Mouse (Mus musculus): ENCODE measurements around the gene Lmbrd1. TPM values are rescaled to one million over a fixed set of nuclear protein-coding genes. Genes with fewer than 3 reads are reported as not detected.

The Lmbrd1 gene
- polyA plus RNA-seq, 1 experiment = 26.6 TPM

- Histone ChIP-seq H3K36me3 (ENCODE audit: control insufficient read depth, insufficient read depth) (peaks cover under 1% of the 10 kb centered on the region), H3K27me3 (ENCODE audit: control insufficient read depth, insufficient read depth, insufficient read length) (no peaks in the 10 kb centered on the region), H3K79me2 (ENCODE audit: control insufficient read depth, insufficient read depth) (no peaks in the 10 kb centered on the region), H3ac (ENCODE audit: control insufficient read depth, insufficient read length) (no peak overlapping the region), H3K4me2 (ENCODE audit: low read depth) (no peak overlapping the region), H3K4me3 (no peak overlapping the region)
- no peak for TF ChIP-seq TCF3 (IDR thresholded peaks at IDR 0.05; ENCODE audit: insufficient read length, low read depth)
- no peak for TF ChIP-seq MAX (IDR thresholded peaks at IDR 0.05; ENCODE audit: low read depth)
- TF ChIP-seq SRF (IDR thresholded peaks at IDR 0.05; ENCODE audit: control insufficient read depth, insufficient read length, low read depth) = no peak
- no peak for TF ChIP-seq MYOD1 (IDR thresholded peaks at IDR 0.05; ENCODE audit: control insufficient read depth in 1 of 3, insufficient read length in 2 of 3, low read depth in 2 of 3)
- no peak for TF ChIP-seq TCF12 (IDR thresholded peaks at IDR 0.05; ENCODE audit: insufficient read depth, poor library complexity, severe bottlenecking)
- no peak for TF ChIP-seq POLR2AphosphoS2 (IDR thresholded peaks at IDR 0.05; ENCODE audit: insufficient read length, low read depth)
- no peak for TF ChIP-seq POLR2A (IDR thresholded peaks at IDR 0.05; ENCODE audit: insufficient read length, low read depth)
- TF ChIP-seq REST (IDR thresholded peaks at IDR 0.05; ENCODE audit: insufficient read depth, insufficient read length) = no peak
- no peak for TF ChIP-seq E2F4 (IDR thresholded peaks at IDR 0.05; ENCODE audit: insufficient read depth)
- no peak for TF ChIP-seq MYOG (IDR thresholded peaks at IDR 0.05; ENCODE audit: control insufficient read depth in 1 of 3, insufficient read depth in 1 of 3, insufficient read length in 2 of 3, low read depth in 2 of 3)
- TF ChIP-seq USF1 (IDR thresholded peaks at IDR 0.05; ENCODE audit: low read depth) = no peak
- no peak for TF ChIP-seq CEBPB (IDR thresholded peaks at IDR 0.05; ENCODE audit: insufficient read depth, poor library complexity, severe bottlenecking)
These were observed 19.9 kb downstream of the Lmbrd1 start for GRCm38 (mm10) chr1:24698146-24698880.

GRCm38 (mm10) chr1:24699320-24699719 lies 20.9 kb downstream of the Lmbrd1 start:
- H3K36me3 ChIP-seq (ENCODE audit: control insufficient read depth, insufficient read depth) = no peaks in the 10 kb centered on the region
- no peaks in the 10 kb centered on the region for H3K79me2 ChIP-seq (ENCODE audit: control insufficient read depth, insufficient read depth)
- no peak overlapping the region for H3K4me3 ChIP-seq
- H3K27me3 ChIP-seq (ENCODE audit: control insufficient read depth, insufficient read depth, insufficient read length) = no peaks in the 10 kb centered on the region
- H3K4me2 ChIP-seq (ENCODE audit: low read depth) = no peak overlapping the region
- TF ChIP-seq USF1 (IDR thresholded peaks at IDR 0.05; ENCODE audit: low read depth) = no peak
- TF ChIP-seq CEBPB (IDR thresholded peaks at IDR 0.05; ENCODE audit: insufficient read depth, poor library complexity, severe bottlenecking) = no peak
- TF ChIP-seq E2F4 (IDR thresholded peaks at IDR 0.05; ENCODE audit: insufficient read depth) = no peak
- TF ChIP-seq POLR2AphosphoS2 (IDR thresholded peaks at IDR 0.05; ENCODE audit: insufficient read length, low read depth) = no peak
- no peak overlapping the region for H3ac ChIP-seq (ENCODE audit: control insufficient read depth, insufficient read length)

- no peaks in the 10 kb centered on the region for H3K36me3 ChIP-seq (ENCODE audit: control insufficient read depth, insufficient read depth)
- peak overlapping the region; percentile 7 for H3K4me2 ChIP-seq (ENCODE audit: low read depth)
- no peak overlapping the region for H3K4me3 ChIP-seq
- H3K27me3 ChIP-seq (ENCODE audit: control insufficient read depth, insufficient read depth, insufficient read length) = no peaks in the 10 kb centered on the region
- H3ac ChIP-seq (ENCODE audit: control insufficient read depth, insufficient read length) = no peak overlapping the region
- TF ChIP-seq USF1 (IDR thresholded peaks at IDR 0.05; ENCODE audit: low read depth) (no peak), MAX (IDR thresholded peaks at IDR 0.05; ENCODE audit: low read depth) (no peak), SRF (IDR thresholded peaks at IDR 0.05; ENCODE audit: control insufficient read depth, insufficient read length, low read depth) (no peak), MYOG (IDR thresholded peaks at IDR 0.05; ENCODE audit: control insufficient read depth in 1 of 3, insufficient read depth in 1 of 3, insufficient read length in 2 of 3, low read depth in 2 of 3) (peak; percentile 77 to 92 (median 87)), E2F4 (IDR thresholded peaks at IDR 0.05; ENCODE audit: insufficient read depth) (no peak), TCF3 (IDR thresholded peaks at IDR 0.05; ENCODE audit: insufficient read length, low read depth) (peak; percentile 75), REST (IDR thresholded peaks at IDR 0.05; ENCODE audit: insufficient read depth, insufficient read length) (no peak), POLR2A (IDR thresholded peaks at IDR 0.05; ENCODE audit: insufficient read length, low read depth) (no peak), POLR2AphosphoS2 (IDR thresholded peaks at IDR 0.05; ENCODE audit: insufficient read length, low read depth) (no peak), CEBPB (IDR thresholded peaks at IDR 0.05; ENCODE audit: insufficient read depth, poor library complexity, severe bottlenecking) (no peak), TCF12 (IDR thresholded peaks at IDR 0.05; ENCODE audit: insufficient read depth, poor library complexity, severe bottlenecking) (peak; percentile 88), MYOD1 (IDR thresholded peaks at IDR 0.05; ENCODE audit: control insufficient read depth in 1 of 3, insufficient read length in 2 of 3, low read depth in 2 of 3) (peak; percentile 70 to 92 (median 88))
- no peaks in the 10 kb centered on the region for H3K79me2 ChIP-seq (ENCODE audit: control insufficient read depth, insufficient read depth)
These were observed 21.8 kb downstream of the Lmbrd1 start for GRCm38 (mm10) chr1:24700241-24700640.

- H3K27me3 ChIP-seq (ENCODE audit: control insufficient read depth, insufficient read depth, insufficient read length) = no peaks in the 10 kb centered on the region
- peaks cover 7% of the 10 kb centered on the region for H3K36me3 ChIP-seq (ENCODE audit: control insufficient read depth, insufficient read depth)
- H3K4me3 ChIP-seq = no peak overlapping the region
- H3K4me2 ChIP-seq (ENCODE audit: low read depth) = no peak overlapping the region
- H3K79me2 ChIP-seq (ENCODE audit: control insufficient read depth, insufficient read depth) = no peaks in the 10 kb centered on the region
- TF ChIP-seq MYOG (IDR thresholded peaks at IDR 0.05; ENCODE audit: control insufficient read depth in 1 of 3, insufficient read depth in 1 of 3, insufficient read length in 2 of 3, low read depth in 2 of 3) = no peak
- TF ChIP-seq TCF12 (IDR thresholded peaks at IDR 0.05; ENCODE audit: insufficient read depth, poor library complexity, severe bottlenecking) = no peak
- TF ChIP-seq TCF3 (IDR thresholded peaks at IDR 0.05; ENCODE audit: insufficient read length, low read depth) = no peak
- TF ChIP-seq REST (IDR thresholded peaks at IDR 0.05; ENCODE audit: insufficient read depth, insufficient read length) = no peak
- TF ChIP-seq POLR2AphosphoS2 (IDR thresholded peaks at IDR 0.05; ENCODE audit: insufficient read length, low read depth) = no peak
- TF ChIP-seq USF1 (IDR thresholded peaks at IDR 0.05; ENCODE audit: low read depth) = no peak
- TF ChIP-seq E2F4 (IDR thresholded peaks at IDR 0.05; ENCODE audit: insufficient read depth) = no peak
- no peak for TF ChIP-seq CEBPB (IDR thresholded peaks at IDR 0.05; ENCODE audit: insufficient read depth, poor library complexity, severe bottlenecking)
- TF ChIP-seq SRF (IDR thresholded peaks at IDR 0.05; ENCODE audit: control insufficient read depth, insufficient read length, low read depth) = no peak
- TF ChIP-seq MYOD1 (IDR thresholded peaks at IDR 0.05; ENCODE audit: control insufficient read depth in 1 of 3, insufficient read length in 2 of 3, low read depth in 2 of 3) = no peak
- no peak for TF ChIP-seq MAX (IDR thresholded peaks at IDR 0.05; ENCODE audit: low read depth)
- no peak for TF ChIP-seq POLR2A (IDR thresholded peaks at IDR 0.05; ENCODE audit: insufficient read length, low read depth)
- no peak overlapping the region for H3ac ChIP-seq (ENCODE audit: control insufficient read depth, insufficient read length)
These were observed 25.4 kb downstream of the Lmbrd1 start for GRCm38 (mm10) chr1:24703821-24704220.

Measured in myocyte (in vitro differentiated cells).